Mouse (Mus musculus): Measurements from ENCODE around the gene Zfp445.
"Not testable (repeated sequence)": the region's sequence is repeated elsewhere in the genome, so short reads cannot be mapped to it uniquely, and the experiment has no call there.

Zfp445 gene

DNA sequence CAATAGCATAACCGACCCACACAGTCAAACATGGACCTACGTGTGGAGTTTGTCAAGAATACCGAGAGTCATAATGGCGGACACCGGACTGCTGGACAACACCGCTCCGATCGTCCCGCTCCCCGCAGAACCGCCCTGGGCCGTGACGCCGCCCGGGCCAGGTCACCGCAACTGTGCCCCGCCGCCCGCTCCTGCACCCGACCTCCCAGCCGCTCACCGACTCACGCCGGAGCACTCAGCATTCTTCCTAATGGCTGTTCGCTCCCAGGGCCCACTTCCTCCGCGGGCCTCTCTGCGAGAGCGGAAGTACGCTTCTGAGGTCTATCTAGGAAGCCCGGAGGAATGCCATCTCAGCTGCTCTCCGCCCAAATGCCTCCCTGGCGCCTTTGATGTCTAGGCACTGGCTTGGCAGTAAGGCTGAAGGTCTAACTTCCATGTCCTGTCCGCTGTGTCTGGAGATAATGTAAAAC, at the start of gene Zfp445:
Gene Zfp445 (minus strand): TSS at position 310 of the 470 bp plus-strand sequence.
- DNase-seq (ENCODE audit: low spot score): peak; percentile 86

DNA sequence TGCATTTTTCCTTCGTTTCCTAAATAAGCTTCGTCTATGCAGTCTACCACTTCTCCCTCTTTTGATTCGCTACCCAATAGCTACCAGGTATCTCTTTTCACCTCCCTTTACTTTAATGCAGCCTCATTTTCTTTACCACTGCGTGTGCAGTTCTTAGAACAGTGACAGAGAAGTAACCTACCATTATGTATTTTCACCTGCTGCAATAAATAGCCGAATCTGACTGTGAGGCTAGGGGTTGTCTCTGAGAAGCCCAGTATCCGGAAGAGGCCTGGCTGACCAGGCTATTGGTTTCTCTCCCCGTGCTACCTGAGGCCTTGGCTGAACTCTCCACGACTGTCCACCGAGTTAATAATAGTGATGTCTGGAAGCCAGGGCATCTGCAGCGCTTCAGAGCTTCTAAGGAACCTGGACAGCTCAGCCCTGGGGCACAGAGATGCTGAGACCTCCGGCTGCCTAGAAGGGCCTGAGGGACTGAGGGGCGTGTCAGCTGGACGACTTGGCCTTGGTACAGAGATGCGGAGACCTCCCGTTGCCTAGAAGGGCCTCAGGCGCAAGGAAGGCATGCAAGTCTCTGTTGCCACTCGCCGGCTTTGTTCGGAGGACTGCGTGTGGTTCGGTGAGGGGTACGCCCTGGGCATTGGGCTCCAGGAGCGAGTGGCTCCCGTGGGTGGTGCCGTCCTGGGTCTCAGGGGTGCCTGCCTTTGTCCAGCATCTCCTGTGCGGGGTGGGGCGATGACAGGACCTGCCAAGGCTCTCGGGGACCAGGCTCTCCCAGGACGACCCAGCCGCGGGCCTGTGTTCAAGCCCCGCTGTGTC, 37.1 kb upstream of the Zfp445 start:
- DNase-seq (ENCODE audit: low spot score): no peak

DNA sequence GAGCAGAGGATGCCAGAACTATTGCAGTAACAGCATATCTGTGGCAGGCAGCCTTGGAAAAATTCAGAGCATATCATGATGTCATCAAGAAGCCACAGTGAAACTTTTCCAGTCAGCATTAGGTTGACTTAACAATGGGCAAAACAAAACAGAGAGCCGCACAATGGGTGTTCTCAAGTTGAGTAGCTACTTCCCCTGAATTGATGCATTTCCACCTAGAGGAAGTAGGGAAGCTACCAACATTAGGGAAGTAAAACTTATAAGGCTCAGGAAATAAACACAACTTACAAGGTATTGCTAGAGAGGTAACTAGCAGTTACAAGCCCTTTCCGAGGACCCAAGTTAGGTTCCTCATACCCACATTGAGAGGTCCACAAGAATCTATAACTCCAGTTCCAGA, 35.2 kb upstream of the Zfp445 start:
- DNase-seq (ENCODE audit: low spot score): no peak

DNA sequence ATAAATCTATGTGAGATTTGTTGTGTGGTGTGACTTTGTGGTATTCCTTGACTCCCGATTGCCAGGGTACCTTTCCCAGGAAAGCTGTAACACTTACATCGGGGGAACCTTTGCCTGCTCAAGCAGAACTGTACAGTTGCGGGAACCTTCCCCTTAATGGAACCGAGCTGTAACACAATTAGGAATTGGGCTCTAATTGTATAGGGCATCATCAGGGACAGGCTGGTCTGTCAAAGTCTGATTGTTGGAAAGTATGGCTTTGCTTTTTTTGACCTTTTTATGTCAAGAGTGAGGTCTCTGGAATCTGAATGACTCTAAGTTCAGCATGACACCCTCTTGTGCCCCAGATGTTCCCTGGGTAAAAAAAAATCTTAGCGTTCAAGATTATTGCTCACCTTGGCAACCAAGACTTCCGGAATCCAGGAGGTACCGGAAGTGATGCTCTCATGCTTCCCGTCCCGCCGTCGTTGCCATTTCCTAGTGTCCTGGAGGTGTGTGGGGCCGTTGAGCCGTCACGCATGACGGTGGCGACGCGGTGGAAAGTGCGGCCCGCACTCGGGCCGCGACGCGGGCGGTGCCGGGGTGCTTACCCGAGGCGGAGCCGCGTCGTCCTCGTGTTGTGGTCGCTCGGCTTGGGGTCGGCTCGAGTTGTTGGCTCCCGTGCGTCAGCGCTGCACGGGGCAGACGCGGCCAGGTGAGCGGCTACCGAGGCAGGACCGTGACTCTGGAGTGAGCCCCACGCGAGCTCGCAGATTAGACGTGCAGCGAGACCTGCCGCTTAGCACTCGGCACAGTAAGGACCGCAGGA, 20.8 kb upstream of the Zfp445 start:
- peak; percentile 81 for DNase-seq (ENCODE audit: low spot score)

DNA sequence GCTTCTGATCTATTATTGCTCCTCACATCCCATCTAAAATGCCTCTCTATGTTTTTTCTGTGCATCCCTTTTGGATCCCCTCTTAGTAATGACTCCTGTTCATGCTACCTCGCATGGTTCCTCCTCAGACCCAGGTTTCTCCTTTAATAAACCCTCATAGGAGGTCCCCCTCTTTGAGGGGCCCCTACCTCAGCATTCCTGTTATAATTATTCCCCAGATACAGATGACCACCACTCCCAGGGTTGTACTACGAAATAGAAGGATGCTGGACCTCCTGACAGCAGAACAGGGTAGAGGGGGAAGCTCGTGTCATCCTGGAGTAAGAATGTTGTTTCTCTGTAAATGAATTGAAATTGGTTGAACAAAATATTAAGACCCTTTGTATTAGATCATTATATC, 19.6 kb upstream of the Zfp445 start, which contains the start of gene Zkscan7:
Gene Zkscan7 (plus strand): TSS at position 301 of the 400 bp plus-strand sequence.
- DNase-seq (ENCODE audit: low spot score): no peak

DNA sequence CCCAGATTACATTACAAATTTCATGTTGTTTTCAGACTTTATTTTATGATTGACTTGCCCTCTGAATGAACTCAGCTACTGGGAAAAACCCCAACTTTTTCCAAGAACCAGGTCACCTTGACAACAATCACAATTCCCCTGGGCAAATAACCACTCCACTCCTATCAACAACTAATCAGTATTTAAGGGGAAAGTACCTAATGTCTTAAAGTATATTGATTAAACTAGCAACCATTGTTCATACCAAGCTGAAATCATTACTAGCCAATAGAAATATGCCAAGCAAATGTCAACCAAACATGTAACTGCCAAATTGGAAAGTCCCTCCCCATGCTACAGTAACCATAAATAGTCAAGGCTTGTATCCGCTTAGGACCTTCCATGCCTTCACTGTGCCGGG, 9.3 kb upstream of the Zfp445 start:
- DNase-seq (ENCODE audit: low spot score): no peak

DNA sequence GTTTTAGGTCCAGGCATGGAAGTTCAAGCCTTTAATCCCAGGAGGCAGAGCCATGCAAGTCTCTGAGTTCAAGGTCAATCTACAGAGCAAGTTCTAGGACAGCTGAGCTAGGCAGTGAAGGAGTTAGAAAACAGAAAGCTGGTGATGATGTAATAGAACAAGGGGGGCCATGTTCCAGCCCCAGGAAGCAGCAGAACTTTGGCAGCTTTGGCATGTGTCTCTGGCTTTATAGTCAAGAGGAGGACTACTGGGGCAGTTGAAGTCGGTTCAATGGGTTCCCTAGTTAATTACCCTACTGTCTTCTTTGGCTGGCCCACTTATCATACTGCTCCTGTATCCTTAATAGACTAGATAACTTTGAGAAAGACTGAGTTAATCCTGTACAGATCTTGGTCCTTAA, 8.8 kb upstream of the Zfp445 start:
- no peak for DNase-seq (ENCODE audit: low spot score)

DNA sequence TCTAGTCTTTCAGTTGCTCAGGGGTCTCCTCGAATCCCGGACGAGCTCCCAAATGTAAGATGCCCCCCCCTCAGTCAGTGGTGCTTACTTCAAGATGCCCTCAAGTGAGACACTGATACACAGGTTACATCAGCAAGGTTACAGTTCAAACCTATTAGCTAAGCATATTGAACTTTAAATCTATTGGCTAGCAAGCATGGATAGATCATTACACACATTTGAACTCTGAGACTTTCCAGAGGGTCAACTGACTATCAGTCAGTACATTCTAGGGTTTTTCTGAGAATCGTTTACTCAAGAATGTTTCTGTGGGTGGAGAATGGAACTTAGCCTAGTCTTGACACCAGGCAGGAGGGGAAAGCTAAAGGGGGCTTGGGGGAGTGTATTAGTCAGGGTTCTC, 6.8 kb upstream of the Zfp445 start:
- no peak for DNase-seq (ENCODE audit: low spot score)

DNA sequence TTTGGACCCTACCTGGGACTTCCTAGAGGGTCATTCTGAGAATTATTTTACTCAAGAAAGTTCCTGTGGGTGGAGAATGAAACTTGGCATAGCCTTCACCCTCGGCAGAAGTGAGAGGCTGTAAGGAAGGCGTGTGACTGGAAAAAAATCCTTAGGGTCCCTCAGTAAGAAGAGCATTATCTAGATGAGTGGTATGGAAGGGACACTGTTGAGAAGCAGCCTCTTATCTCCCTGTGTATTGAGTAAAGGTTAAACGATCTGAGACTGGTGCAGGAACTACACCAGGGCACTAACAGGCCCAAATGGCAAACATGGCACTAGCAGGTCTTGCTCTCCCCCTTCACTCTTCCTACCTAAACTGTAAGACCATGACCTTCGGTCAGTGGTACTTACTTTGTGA, 386 bp upstream of the Zfp445 start:
- no peak for DNase-seq (ENCODE audit: low spot score)

DNA sequence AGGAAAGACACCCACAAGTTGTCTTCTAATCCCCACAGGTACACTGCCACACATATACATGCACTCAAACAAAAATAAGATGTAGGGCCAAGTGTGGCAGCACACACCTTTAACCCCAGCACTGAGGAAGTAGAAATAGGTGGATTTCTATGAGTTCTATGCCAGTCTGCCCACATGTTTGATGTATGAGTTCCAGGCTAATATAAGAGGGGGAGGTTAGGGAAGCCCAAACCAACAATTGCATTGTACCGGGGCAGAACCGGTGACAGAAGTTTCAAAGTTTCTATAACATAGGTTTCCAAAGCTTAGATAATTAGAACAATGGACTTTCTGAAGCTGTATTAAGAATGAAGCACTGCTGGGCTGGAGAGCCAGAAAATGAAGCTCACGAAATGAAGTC, 958 bp downstream of the Zfp445 start:
- DNase-seq (ENCODE audit: low spot score): no peak

DNA sequence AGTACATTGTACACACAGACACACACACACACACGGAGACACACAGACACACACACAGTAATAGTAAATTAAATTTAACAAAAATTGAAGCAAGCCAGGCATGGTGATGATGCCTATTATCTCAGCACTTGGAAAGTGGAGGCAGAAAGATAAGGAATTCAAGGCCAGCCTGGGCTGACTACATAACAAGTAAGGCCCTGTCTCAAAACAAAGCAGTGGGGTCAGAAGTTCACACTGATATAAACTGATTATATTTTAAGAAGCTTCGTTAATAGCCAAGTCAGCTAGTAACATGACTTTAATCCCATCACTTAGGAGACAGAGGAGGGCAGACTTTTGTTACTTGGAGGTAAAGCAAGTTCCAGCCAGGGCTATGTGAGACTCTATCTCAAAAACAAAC, 2.1 kb downstream of the Zfp445 start:
- DNase-seq (ENCODE audit: low spot score): no peak

DNA sequence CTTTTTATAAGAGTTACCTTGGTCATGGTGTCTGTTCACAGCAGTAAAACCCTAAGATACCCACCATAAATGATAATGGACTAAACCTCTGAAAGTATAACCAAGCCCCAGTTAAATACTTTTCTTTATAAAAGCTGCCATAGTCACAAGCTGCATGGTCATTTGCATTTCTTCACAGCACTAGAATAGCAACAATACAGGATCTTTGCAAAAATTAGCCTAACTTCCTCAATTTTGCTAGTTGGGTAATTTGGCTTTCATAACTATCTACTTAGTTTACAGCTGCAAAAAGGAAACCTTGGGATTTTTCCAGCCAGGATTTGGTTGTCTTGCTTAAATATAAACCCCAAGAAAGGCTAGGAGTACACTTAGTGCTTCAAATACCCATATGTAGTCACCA, 5.1 kb downstream of the Zfp445 start:
- no peak for DNase-seq (ENCODE audit: low spot score)

DNA sequence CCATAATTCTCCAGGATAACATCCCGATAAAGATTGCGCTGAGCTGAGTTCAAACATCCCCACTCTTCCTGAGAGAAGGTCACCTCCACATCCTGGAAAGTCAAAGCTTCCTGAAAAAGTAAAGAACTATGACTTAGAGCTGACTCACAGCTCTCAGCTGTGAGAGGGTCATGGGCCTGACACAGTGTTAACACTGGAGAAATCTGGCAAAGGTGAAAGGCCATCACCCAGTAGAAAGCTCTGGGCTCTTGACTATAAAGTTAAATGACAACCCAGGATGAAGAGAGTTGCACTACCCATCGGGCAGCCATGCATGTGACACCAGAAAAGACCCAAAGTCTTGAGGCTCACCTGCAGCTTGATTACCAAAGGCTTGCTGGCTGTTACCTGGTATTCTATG, 9.1 kb downstream of the Zfp445 start:
- DNase-seq (ENCODE audit: low spot score): no peak

DNA sequence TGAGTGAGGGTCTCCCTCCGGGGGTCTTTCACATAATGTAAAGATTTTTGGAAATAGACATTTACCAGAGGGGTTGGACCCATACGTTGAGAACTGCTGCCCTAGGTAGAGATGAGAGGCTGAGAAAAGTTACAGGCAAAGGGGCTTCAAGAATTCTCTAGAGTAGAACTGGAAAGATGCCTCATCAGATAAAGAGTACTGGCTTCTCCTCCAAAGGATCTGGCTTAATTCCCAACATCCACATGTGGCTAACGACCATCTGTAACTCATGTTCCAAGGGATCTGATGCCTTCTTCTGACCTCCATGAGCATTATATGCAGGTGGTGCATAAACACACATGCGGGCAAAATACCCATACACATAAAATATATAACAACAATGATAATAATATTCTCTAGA, 10.2 kb downstream of the Zfp445 start:
- no peak for DNase-seq (ENCODE audit: low spot score)

DNA sequence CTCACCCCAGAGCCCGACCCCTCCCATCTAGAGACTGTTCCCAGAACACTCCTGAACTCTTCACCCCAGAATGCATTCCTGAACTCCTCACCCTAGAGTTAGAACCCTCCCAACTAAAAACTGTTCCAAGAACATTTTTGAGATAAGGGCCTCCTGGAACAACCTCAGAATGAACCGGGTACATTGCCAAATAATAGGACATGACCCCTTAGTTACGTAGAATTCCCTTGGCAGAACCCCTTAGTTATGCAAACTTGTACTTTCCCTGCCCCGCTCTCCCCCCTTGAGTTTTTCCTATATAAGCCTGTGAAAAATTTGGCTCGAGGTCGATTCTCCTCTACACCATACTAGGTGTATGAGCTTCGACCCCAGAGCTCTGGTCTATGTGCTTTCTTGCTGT, 10.7 kb downstream of the Zfp445 start:
- not testable (repeated sequence) for DNase-seq (ENCODE audit: low spot score)

DNA sequence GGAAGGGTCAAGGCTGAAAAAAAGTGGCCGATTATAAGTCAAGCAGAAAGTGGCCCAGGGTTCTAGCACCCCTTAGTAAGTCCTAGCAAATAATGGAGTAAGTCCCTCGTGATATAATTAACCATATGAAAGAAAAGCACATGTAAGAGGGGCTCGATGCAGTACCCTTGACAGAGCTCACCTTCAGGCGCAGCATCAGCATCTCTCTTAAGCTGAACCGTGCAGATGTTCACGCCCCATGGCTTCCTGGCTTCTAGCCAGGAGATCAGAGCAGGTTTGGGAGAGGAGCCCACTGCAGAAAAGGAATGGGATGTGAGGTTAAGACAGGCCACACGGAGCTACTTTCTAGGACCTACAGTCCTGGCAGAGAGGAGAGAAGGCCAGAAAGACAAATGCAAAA, 11.3 kb downstream of the Zfp445 start:
- no peak for DNase-seq (ENCODE audit: low spot score)

DNA sequence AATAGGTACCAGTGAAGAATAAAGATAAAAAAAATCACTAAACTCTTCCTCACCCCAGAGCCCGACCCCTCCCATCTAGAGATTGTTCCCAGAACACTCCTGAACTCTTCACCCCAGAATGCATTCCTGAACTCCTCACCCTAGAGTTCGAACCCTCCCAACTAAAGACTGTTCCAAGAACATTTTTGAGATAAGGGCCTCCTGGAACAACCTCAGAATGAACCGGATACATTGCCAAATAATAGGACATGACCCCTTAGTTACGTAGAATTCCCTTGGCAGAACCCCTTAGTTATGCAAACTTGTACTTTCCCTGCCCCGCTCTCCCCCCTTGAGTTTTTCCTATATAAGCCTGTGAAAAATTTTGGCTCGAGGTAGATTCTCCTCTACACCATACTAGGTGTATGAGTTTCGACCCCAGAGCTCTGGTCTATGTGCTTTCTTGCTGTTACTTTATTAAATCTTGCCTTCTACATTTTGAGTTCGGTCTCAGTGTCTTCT, 17.9 kb downstream of the Zfp445 start:
- DNase-seq (ENCODE audit: low spot score): not testable (repeated sequence)

DNA sequence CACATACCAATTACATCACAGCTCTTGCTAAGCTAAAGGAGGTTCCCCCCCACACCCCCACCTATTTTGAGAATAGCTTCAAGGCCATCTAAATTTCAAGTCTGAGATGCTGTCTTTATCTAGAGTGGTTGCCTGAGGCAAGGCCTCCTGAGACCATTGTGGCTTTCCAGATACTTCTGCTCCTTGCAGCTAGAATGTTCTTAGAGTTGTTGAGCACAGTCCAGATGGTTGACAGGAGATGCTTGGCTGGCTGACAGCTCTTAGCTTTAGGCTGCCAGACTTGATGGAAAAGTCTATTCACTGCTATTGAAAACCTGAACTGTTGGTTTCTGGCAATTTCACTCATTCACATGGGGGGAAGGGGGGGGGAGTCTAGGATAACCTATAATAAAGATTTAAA, 19.6 kb downstream of the Zfp445 start:
- no peak for DNase-seq (ENCODE audit: low spot score)

DNA sequence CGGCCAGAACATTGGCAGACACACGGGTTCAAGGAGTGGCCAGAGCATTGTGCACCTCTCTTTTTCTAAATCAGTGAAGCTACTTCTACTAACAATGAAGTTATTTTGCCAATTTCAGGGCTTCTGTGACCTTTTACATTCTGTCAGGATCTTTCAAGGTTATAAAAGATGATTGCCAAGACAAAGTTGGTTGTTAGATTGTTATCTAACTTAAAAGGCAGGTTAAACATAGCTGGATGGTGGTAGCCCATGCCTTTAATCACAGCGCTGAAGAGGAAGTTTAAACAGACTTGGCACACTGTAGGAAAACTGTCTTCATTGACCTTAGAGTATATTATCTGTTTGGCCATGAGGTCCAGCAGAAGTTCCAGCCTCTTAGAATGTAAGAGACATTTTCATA, 20.2 kb downstream of the Zfp445 start:
- no peak for DNase-seq (ENCODE audit: low spot score)

DNA sequence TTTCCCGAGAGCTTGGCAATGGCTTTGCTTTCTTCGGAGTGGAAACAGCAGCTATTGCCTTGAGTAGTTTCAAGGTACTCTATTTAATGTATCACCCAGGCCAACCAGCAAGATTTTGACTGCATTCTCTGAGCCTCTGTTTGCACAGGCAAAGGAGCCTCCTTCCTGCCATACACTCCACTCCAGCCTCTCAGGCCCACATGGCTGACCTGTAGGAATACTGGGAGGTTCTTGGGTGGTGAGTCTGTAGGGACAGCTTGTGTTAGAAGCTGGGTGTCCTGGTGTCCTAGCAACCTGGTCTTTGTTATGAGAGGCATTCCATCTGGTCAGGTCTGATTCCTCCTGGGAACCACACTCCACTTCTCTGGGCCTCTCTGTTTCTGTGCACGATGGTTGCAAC, 22.0 kb downstream of the Zfp445 start, which contains the start of gene Gm35549:
Gene Gm35549 (minus strand): TSS at position 276 of the 400 bp plus-strand sequence.
- DNase-seq (ENCODE audit: low spot score): no peak

DNA sequence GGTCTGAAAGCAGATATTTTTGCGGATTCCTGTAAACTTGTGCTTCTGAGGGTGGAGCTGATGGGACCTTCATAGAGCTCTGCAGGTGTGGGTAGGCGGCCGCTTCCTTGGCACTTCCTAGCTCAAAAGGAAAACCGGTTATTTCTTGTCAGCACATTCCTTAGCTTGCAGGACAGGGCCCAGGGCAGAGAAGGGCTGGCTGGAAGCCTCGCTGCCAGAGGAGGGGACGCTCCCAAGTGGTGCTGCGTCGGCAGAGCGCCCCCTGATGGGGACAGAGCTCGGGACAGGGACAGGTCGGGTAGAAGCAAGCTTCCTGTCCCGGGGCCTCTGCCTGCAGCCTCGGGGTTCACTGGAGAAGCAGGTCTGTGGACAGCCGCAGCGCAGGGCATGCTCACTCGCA, 28.1 kb downstream of the Zfp445 start:
- peak; percentile 2 for DNase-seq (ENCODE audit: low spot score)

DNA sequence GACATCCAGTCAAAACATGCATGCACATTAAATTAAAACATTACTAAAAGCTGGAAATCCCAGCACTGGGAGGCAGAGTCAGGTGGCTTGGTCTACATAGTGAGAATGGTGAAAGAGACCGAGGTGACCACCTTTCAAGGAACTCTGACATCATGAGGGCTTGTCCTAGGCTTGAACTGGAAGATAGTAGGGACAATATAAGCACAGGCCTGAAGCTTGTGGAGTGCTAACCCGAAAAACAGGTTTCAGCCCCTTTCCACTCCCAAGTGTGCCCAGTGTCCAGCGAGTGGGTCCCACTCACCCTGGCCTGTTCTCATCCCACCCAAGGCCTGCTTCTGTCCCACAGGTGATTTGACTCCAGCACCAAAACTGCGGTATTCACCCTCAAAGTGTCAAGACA, 28.6 kb downstream of the Zfp445 start:
- no peak for DNase-seq (ENCODE audit: low spot score)

DNA sequence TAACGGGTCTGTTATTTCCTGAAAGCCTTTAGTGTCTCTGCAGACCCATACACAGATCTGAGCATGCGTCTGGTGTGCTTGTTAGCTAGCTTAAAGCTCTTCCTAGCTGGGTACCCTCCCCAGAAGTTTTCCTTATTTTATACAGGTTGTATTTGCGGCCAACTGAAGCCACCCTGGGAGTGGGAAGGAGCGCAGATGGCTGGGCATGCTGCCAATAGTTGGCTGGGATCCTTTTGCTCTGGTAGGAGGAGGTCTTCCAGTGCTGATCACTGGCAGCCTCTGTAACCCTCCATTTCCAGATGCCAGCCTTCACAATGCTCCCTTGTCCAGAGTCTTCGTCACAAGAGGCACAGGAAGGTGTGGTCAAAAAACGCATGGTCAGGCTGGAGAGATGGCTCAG, 29.0 kb downstream of the Zfp445 start:
- DNase-seq (ENCODE audit: low spot score): no peak
